In the genomic region with DNA sequence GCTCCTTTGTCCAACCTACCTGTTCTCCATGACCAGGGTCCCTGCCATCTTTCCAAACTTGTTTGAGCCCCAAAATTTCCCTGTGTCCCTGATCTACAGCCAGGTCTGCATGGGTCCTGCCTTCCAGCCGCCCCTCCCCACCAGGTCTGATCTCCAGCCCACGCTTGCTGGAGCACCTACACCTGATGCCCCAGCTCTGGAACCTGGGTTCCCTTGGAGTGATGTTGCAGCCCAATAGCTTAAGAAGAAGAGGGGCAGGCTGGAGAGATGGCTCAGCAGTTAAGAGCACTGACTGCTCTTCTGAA, we compare ENCODE assay signal across 10 mouse cellular contexts. TPM values are rescaled to one million over a fixed set of nuclear protein-coding genes. Genes with fewer than 3 reads are reported as not detected.
A peak's percentile ranks its signal among the peaks of the same experiment; 100 is the strongest.
DNase-seq lines count a peak whose midpoint lies in the region; ATAC-seq and TF ChIP-seq lines count a peak whose summit lies in the region.
"Had no signal": no experiment of that assay in that cellular context is flagged by ENCODE, and none has a peak within 500 bp of the region (broad histone marks: within the 10 kb centered on the region; RNA-seq: fewer than 3 reads in every experiment).

No protein-coding gene starts in this region.

- DNase-seq in heart, postnatal 4 days = no peak
- no peak for DNase-seq in layer of hippocampus, adult 18-20 months (ENCODE audit: low spot score in 2 of 2)
- no peak for DNase-seq in kidney, adult 2 months

- TF ChIP-seq POLR2A in bone marrow macrophage, adult 2 months (IDR thresholded peaks at IDR 0.05; ENCODE audit: borderline replicate concordance, low read depth, low read length) = no peak
- TF ChIP-seq POLR2A in kidney, adult 2 months (IDR thresholded peaks at IDR 0.05; ENCODE audit: low read depth, low read length) = no peak

- peak overlapping the region; percentile 68 for H3K4me3 ChIP-seq in heart, embryonic 15.5 days
- H3K4me3 ChIP-seq in bone marrow macrophage, adult 2 months (ENCODE audit: insufficient read depth, low read length) = peak overlapping the region; percentile 50
- peak overlapping the region; percentile 73 for H3K4me3 ChIP-seq in hindbrain, embryonic 13.5 days
- H3K4me3 ChIP-seq in midbrain, embryonic 12.5 days = peak overlapping the region; percentile 66
- H3K4me3 ChIP-seq in kidney, adult 2 months (ENCODE audit: insufficient read depth, low read depth, low read length) = no peak overlapping the region

- 0 out of 2 replicates have a peak overlapping the region, but pooled peaks have one; percentile 26 for H3K27ac ChIP-seq in heart, embryonic 15.5 days
- H3K27ac ChIP-seq in bone marrow macrophage, adult 2 months (ENCODE audit: insufficient read depth, low read depth, low read length) = no peak overlapping the region
- H3K27ac ChIP-seq in hindbrain, embryonic 13.5 days = peak overlapping the region; percentile 35
- H3K27ac ChIP-seq in midbrain, embryonic 12.5 days (replicated peaks) = no peak overlapping the region
- no peak overlapping the region for H3K27ac ChIP-seq in kidney, adult 2 months (ENCODE audit: insufficient read depth, low read depth, low read length)

- H3K27me3 ChIP-seq in heart, embryonic 15.5 days = no peaks in the 10 kb centered on the region
- peaks cover 13% of the 10 kb centered on the region; the same call in 1 of the 2 replicates for H3K27me3 ChIP-seq in hindbrain, embryonic 13.5 days
- H3K27me3 ChIP-seq in midbrain, embryonic 12.5 days = peaks cover 14% of the 10 kb centered on the region
- peaks cover 2% of the 10 kb centered on the region; the same call in 1 of the 2 replicates for H3K27me3 ChIP-seq in kidney, adult 2 months (replicated peaks; ENCODE audit: control insufficient read depth, insufficient read depth, low read length)

- TF ChIP-seq CTCF in bone marrow macrophage, adult 2 months (IDR thresholded peaks at IDR 0.05; ENCODE audit: low read depth, low read length) = no peak
- TF ChIP-seq CTCF in kidney, adult 2 months (conservative IDR thresholded peaks at IDR 0.05; ENCODE audit: insufficient read depth, insufficient read length, low read depth, low read length) = no peak

- peak overlapping the region; percentile 99 for H3K4me2 ChIP-seq in heart, embryonic 15.5 days
- peak overlapping the region; percentile 100 for H3K4me2 ChIP-seq in hindbrain, embryonic 13.5 days
- peak overlapping the region; percentile 100 for H3K4me2 ChIP-seq in midbrain, embryonic 12.5 days (replicated peaks)

- H3K9ac ChIP-seq in heart, embryonic 15.5 days = peak overlapping the region; percentile 48; the same call in 1 of the 2 replicates
- H3K9ac ChIP-seq in hindbrain, embryonic 13.5 days = peak overlapping the region; percentile 39; the same call in 1 of the 2 replicates
- no peak overlapping the region for H3K9ac ChIP-seq in midbrain, embryonic 12.5 days (replicated peaks)

- no peaks in the 10 kb centered on the region for H3K36me3 ChIP-seq in heart, embryonic 15.5 days
- peaks cover 12% of the 10 kb centered on the region for H3K36me3 ChIP-seq in hindbrain, embryonic 13.5 days
- no peaks in the 10 kb centered on the region for H3K36me3 ChIP-seq in midbrain, embryonic 12.5 days
- H3K36me3 ChIP-seq in kidney, adult 2 months (ENCODE audit: control insufficient read depth, insufficient read depth, low read length) = no peaks in the 10 kb centered on the region

- ATAC-seq in heart, embryonic 15.5 days (replicated peaks; ENCODE audit: insufficient number of reproducible peaks, insufficient read depth, low FRiP score, low read depth) = no peak
- no peak for ATAC-seq in hindbrain, embryonic 13.5 days (ENCODE audit: low FRiP score)
- 0 out of 2 replicates have a peak, but pooled peaks have one; percentile 21 for ATAC-seq in midbrain, embryonic 12.5 days (ENCODE audit: low FRiP score, low read depth)
- no peak for ATAC-seq in monocyte, adult 5-6 weeks (replicated peaks; ENCODE audit: insufficient number of reproducible peaks, low FRiP score, low TSS enrichment, poor library complexity, severe bottlenecking)

- H3K4me1 ChIP-seq in heart, embryonic 15.5 days (replicated peaks) = peaks cover 41% of the 10 kb centered on the region
- H3K4me1 ChIP-seq in bone marrow macrophage, adult 2 months (ENCODE audit: control insufficient read depth, insufficient read depth, low read length) = no peaks in the 10 kb centered on the region
- peaks cover 32% of the 10 kb centered on the region for H3K4me1 ChIP-seq in hindbrain, embryonic 13.5 days (replicated peaks)
- H3K4me1 ChIP-seq in midbrain, embryonic 12.5 days = peaks cover 13% of the 10 kb centered on the region
- no peaks in the 10 kb centered on the region for H3K4me1 ChIP-seq in kidney, adult 2 months (ENCODE audit: control insufficient read depth, insufficient read depth, low read length)

- WGBS in heart, embryonic 15.5 days = 70% methylated on average over 2 of the region's 2 CpGs
- WGBS in hindbrain, embryonic 13.5 days = 54% methylated on average over 2 of the region's 2 CpGs
- 74% methylated on average over 2 of the region's 2 CpGs for WGBS in midbrain, embryonic 12.5 days
- WGBS in kidney, adult 2 months = 78% methylated on average over 2 of the region's 2 CpGs

- H3K9me3 ChIP-seq in heart, embryonic 15.5 days (replicated peaks) = no peaks in the 10 kb centered on the region
- H3K9me3 ChIP-seq in hindbrain, embryonic 13.5 days = no peaks in the 10 kb centered on the region
- no peaks in the 10 kb centered on the region for H3K9me3 ChIP-seq in midbrain, embryonic 12.5 days

RNA-seq across cellular contexts. Expression of a gene that starts 0.7 kb away (rescaled TPM):
- 24.2 and 24.5 TPM in 2 replicates for polyA plus RNA-seq in heart, embryonic 15.5 days (2015; fragmentation: Nextera tagmentation; extraction: Ambion mirVana)
- total RNA-seq in heart, postnatal 4 days (2021) = 10 to 100 TPM; 27.0 to 29.1 TPM
- not detected in 2 replicates for polyA plus RNA-seq in bone marrow macrophage, adult 2 months (2012; ENCODE audit: insufficient read depth, insufficient read length, missing spikeins)
- polyA plus RNA-seq in hindbrain, embryonic 13.5 days (2015; fragmentation: Nextera tagmentation; extraction: Ambion mirVana) = 27.6 and 29.7 TPM in 2 replicates
- polyA plus RNA-seq in midbrain, embryonic 12.5 days (2016; fragmentation: Nextera tagmentation; extraction: Ambion mirVana) = 11.4 and 15.2 TPM in 2 replicates
- not detected in 3 replicates for total RNA-seq in monocyte, adult 5-6 weeks (2017)
- 100 to 1,000 TPM; 402 to 407 TPM for total RNA-seq in layer of hippocampus, adult 18-20 months (2021)
- 20.0 and 22.5 TPM in 2 replicates for polyA plus RNA-seq in kidney, adult 2 months (2012; rRNA removed)

RNA-seq across cellular contexts. Expression of a gene that starts 11.3 kb away (rescaled TPM):
- 0.29 TPM in 1 of 2 replicates, not detected in the other for polyA plus RNA-seq in heart, embryonic 15.5 days (2015; fragmentation: Nextera tagmentation; extraction: Ambion mirVana)
- not detected for total RNA-seq in heart, postnatal 4 days (2021)
- polyA plus RNA-seq in bone marrow macrophage, adult 2 months (2012; ENCODE audit: insufficient read depth, insufficient read length, missing spikeins) = not detected in 2 replicates
- polyA plus RNA-seq in hindbrain, embryonic 13.5 days (2015; fragmentation: Nextera tagmentation; extraction: Ambion mirVana) = not detected in 2 replicates
- polyA plus RNA-seq in midbrain, embryonic 12.5 days (2016; fragmentation: Nextera tagmentation; extraction: Ambion mirVana) = not detected in 2 replicates
- not detected in 3 replicates for total RNA-seq in monocyte, adult 5-6 weeks (2017)
- total RNA-seq in layer of hippocampus, adult 18-20 months (2021) = not detected
- 0.42 and 0.48 TPM in 2 replicates for polyA plus RNA-seq in kidney, adult 2 months (2012; rRNA removed)
- total RNA-seq: left cerebral cortex, adult 18-20 months had no signal
- polyA plus RNA-seq: spleen, adult 2 months had no signal

RNA-seq across cellular contexts. Expression of a gene that starts 15.4 kb away (rescaled TPM):
- 14.3 and 16.7 TPM in 2 replicates for polyA plus RNA-seq in heart, embryonic 15.5 days (2015; fragmentation: Nextera tagmentation; extraction: Ambion mirVana)
- 1 to 10 TPM; 5.3 to 6.7 TPM for total RNA-seq in heart, postnatal 4 days (2021)
- polyA plus RNA-seq in bone marrow macrophage, adult 2 months (2012; ENCODE audit: insufficient read depth, insufficient read length, missing spikeins) = 2.5 and 4.3 TPM in 2 replicates
- polyA plus RNA-seq in hindbrain, embryonic 13.5 days (2015; fragmentation: Nextera tagmentation; extraction: Ambion mirVana) = 28.0 and 28.1 TPM in 2 replicates
- 22.3 and 23.5 TPM in 2 replicates for polyA plus RNA-seq in midbrain, embryonic 12.5 days (2016; fragmentation: Nextera tagmentation; extraction: Ambion mirVana)
- 0.67 TPM in 1 of 3 replicates, not detected in the others for total RNA-seq in monocyte, adult 5-6 weeks (2017)
- total RNA-seq in layer of hippocampus, adult 18-20 months (2021) = 10 to 100 TPM in 1 of 2 experiments, 1 to 10 TPM in 1; 9.5 to 12.1 TPM
- polyA plus RNA-seq in kidney, adult 2 months (2012; rRNA removed) = 16.7 and 18.8 TPM in 2 replicates

RNA-seq across cellular contexts. Expression of a gene that starts 26.3 kb away (rescaled TPM):
- 59.4 and 88.1 TPM in 2 replicates for polyA plus RNA-seq in heart, embryonic 15.5 days (2015; fragmentation: Nextera tagmentation; extraction: Ambion mirVana)
- total RNA-seq in heart, postnatal 4 days (2021) = 10 to 100 TPM; 41.6 to 46.1 TPM
- 76.1 and 79.7 TPM in 2 replicates for polyA plus RNA-seq in bone marrow macrophage, adult 2 months (2012; ENCODE audit: insufficient read depth, insufficient read length, missing spikeins)
- polyA plus RNA-seq in hindbrain, embryonic 13.5 days (2015; fragmentation: Nextera tagmentation; extraction: Ambion mirVana) = 76.3 and 78.1 TPM in 2 replicates
- 109 and 117 TPM in 2 replicates for polyA plus RNA-seq in midbrain, embryonic 12.5 days (2016; fragmentation: Nextera tagmentation; extraction: Ambion mirVana)
- total RNA-seq in monocyte, adult 5-6 weeks (2017) = 11.9 to 26.9 TPM (median 24.5 TPM) in 3 replicates
- 10 to 100 TPM; 25.5 to 26.9 TPM for total RNA-seq in layer of hippocampus, adult 18-20 months (2021)
- polyA plus RNA-seq in kidney, adult 2 months (2012; rRNA removed) = 48.5 and 55.0 TPM in 2 replicates

RNA-seq across cellular contexts. Expression of a gene that starts 26.3 kb away (rescaled TPM):
- 22.9 and 28.5 TPM in 2 replicates for polyA plus RNA-seq in heart, embryonic 15.5 days (2015; fragmentation: Nextera tagmentation; extraction: Ambion mirVana)
- 10 to 100 TPM; 81.4 to 83.6 TPM for total RNA-seq in heart, postnatal 4 days (2021)
- 54.1 and 64.6 TPM in 2 replicates for polyA plus RNA-seq in bone marrow macrophage, adult 2 months (2012; ENCODE audit: insufficient read depth, insufficient read length, missing spikeins)
- 40.5 and 52.0 TPM in 2 replicates for polyA plus RNA-seq in hindbrain, embryonic 13.5 days (2015; fragmentation: Nextera tagmentation; extraction: Ambion mirVana)
- 59.2 and 67.1 TPM in 2 replicates for polyA plus RNA-seq in midbrain, embryonic 12.5 days (2016; fragmentation: Nextera tagmentation; extraction: Ambion mirVana)
- 64.6 to 83.5 TPM (median 67.9 TPM) in 3 replicates for total RNA-seq in monocyte, adult 5-6 weeks (2017)
- 100 to 1,000 TPM; 139 to 142 TPM for total RNA-seq in layer of hippocampus, adult 18-20 months (2021)
- 49.9 and 50.8 TPM in 2 replicates for polyA plus RNA-seq in kidney, adult 2 months (2012; rRNA removed)

Comparison
In these comparisons a context has a peak if more than half of its experiments do, and no peak if none do; other contexts are left out.
1. H3K27ac ChIP-seq: peak in heart, embryonic 15.5 days (single experiment) and hindbrain, embryonic 13.5 days (single experiment); none in bone marrow macrophage, adult 2 months (single experiment), midbrain, embryonic 12.5 days (single experiment) and kidney, adult 2 months (single experiment).
2. RNA of a gene that starts 0.7 kb away (polyA plus RNA-seq): 27.6 to 29.7 TPM in hindbrain, embryonic 13.5 days, 24.2 to 24.5 TPM in heart, embryonic 15.5 days, 20.0 to 22.5 TPM in kidney, adult 2 months and 11.4 to 15.2 TPM in midbrain, embryonic 12.5 days; not detected in bone marrow macrophage, adult 2 months; every median in the first group is over 10 times any median in the second.
3. Peak in every context shown above with its lines, with median percentiles within 50 percentile points of each other: H3K4me2 ChIP-seq.